Mouse (Mus musculus): ENCODE results near the gene Ablim1.

GRCm38 (mm10) chr19:56992978-56993545, 321.7 kb downstream of the Ablim1 start:
- TF ChIP-seq CTCF (IDR thresholded peaks at IDR 0.05; ENCODE audit: borderline replicate concordance, control insufficient read depth, extremely low read depth, insufficient read depth, low read length, poor library complexity) (no peak), POLR2A (IDR thresholded peaks at IDR 0.05; ENCODE audit: control insufficient read depth, extremely low read depth, insufficient read depth, low read length, poor library complexity) (no peak)

Measured in thymus, adult 2 months (tissue).